Mouse (Mus musculus): ENCODE data around the gene Alk. TPM values are rescaled to one million over a fixed set of nuclear protein-coding genes. Genes with fewer than 3 reads are reported as not detected.

Gene Alk
- polyA plus RNA-seq, 1 experiment = not detected

DNA sequence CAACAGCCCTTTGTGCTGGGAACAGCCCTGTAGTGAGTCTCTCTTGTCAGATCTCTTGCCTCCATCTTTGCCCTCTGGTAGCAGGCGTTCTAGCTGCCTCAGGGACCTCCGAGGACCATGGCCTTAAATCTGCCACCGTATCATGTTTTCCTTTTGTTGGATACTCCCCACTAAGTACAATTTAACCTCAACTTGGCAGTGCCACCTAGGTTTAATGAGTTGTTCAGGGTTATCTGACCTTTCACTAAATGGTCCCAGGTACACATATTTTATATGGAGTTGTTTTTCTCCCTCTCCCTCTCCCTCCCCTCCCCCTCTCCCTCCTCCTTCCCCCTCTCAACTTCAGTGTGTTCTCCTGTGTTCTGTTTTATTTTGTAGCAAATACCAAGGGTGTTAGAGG lies 669.1 kb downstream of the Alk start:
- TF ChIP-seq CTCF (IDR thresholded peaks at IDR 0.05; ENCODE audit: low read depth, low read length) = no peak
- TF ChIP-seq POLR2A (IDR thresholded peaks at IDR 0.05; ENCODE audit: insufficient read depth, low read length) = no peak
- TF ChIP-seq EP300 (IDR thresholded peaks at IDR 0.05; ENCODE audit: insufficient read depth, low read depth, low read length) = no peak
- Histone ChIP-seq H3K9ac (ENCODE audit: low read depth, poor library complexity, severe bottlenecking) (no peak overlapping the region), H3K4me3 (ENCODE audit: low read depth, low read length) (no peak overlapping the region)

DNA sequence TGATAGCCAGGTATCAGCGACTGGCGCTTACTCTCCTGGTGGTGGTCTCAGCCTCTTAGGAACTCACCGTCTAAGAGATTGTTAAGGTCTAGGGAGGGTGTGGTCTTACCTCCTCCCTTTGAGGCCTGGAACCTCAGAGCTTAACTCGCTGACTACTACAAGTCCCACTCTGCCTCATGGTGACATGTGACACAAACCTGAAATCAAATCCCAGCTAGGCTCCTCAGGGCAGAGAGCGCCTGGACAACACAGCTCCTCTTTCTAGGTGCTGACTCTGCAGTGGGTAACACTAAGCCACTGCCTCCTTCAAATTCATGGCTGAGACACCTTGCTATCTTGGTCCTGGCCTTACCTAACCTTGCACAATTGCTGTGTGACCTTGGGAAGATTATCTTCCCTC lies 689.5 kb downstream of the Alk start:
- H3K27ac ChIP-seq (ENCODE audit: insufficient read depth, low read length) = no peak overlapping the region
- H3K4me3 ChIP-seq (ENCODE audit: low read depth, low read length) = no peak overlapping the region
- no peaks in the 10 kb centered on the region for H3K9me3 ChIP-seq (replicated peaks; ENCODE audit: control insufficient read depth, insufficient read depth, low read length, poor library complexity, severe bottlenecking)
- H3K9ac ChIP-seq (ENCODE audit: low read depth, poor library complexity, severe bottlenecking) = no peak overlapping the region
- H3K4me1 ChIP-seq (ENCODE audit: control insufficient read depth, insufficient read depth, low read length) = no peaks in the 10 kb centered on the region
- H3K36me3 ChIP-seq (ENCODE audit: control insufficient read depth, insufficient read depth, low read length, poor library complexity, severe bottlenecking) = no peaks in the 10 kb centered on the region
- TF ChIP-seq EP300 (IDR thresholded peaks at IDR 0.05; ENCODE audit: insufficient read depth, low read depth, low read length) = no peak
- no peak for TF ChIP-seq POLR2A (IDR thresholded peaks at IDR 0.05; ENCODE audit: insufficient read depth, low read length)
- no peak for TF ChIP-seq CTCF (IDR thresholded peaks at IDR 0.05; ENCODE audit: low read depth, low read length)
- H3K27me3 ChIP-seq (ENCODE audit: control insufficient read depth, insufficient read depth, low read length, poor library complexity, severe bottlenecking) = no peaks in the 10 kb centered on the region

More for the DNA sequence above, 669.1 kb downstream of the Alk start:
- Histone ChIP-seq H3K27me3 (ENCODE audit: control insufficient read depth, insufficient read depth, low read length, poor library complexity, severe bottlenecking) (no peaks in the 10 kb centered on the region), H3K36me3 (ENCODE audit: control insufficient read depth, insufficient read depth, low read length, poor library complexity, severe bottlenecking) (no peaks in the 10 kb centered on the region), H3K27ac (ENCODE audit: insufficient read depth, low read length) (no peak overlapping the region), H3K9me3 (replicated peaks; ENCODE audit: control insufficient read depth, insufficient read depth, low read length, poor library complexity, severe bottlenecking) (no peaks in the 10 kb centered on the region), H3K4me1 (ENCODE audit: control insufficient read depth, insufficient read depth, low read length) (no peaks in the 10 kb centered on the region)

DNA sequence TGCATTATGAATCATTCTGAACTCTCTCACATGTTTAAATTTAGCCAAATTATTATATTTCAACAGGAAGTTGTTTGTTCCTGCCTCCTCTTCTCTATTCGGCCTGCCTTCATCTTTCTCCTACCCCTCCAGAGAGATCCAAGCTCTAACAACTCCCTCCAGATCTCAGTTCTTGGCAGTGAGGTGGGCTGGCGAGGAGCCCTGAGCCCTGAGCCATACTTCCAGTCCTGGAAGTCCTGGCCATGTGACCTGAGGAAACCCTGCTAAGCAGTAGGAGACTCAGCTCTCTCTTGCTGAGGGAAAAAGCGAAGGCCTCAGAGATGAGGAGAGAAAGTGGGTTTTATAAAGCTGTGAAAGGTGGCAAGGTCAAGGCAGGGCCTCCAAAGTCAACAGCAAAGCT lies 689.9 kb downstream of the Alk start:
- no peaks in the 10 kb centered on the region for H3K36me3 ChIP-seq (ENCODE audit: control insufficient read depth, insufficient read depth, low read length, poor library complexity, severe bottlenecking)
- no peak overlapping the region for H3K9ac ChIP-seq (ENCODE audit: low read depth, poor library complexity, severe bottlenecking)
- H3K27me3 ChIP-seq (ENCODE audit: control insufficient read depth, insufficient read depth, low read length, poor library complexity, severe bottlenecking) = no peaks in the 10 kb centered on the region
- no peaks in the 10 kb centered on the region for H3K4me1 ChIP-seq (ENCODE audit: control insufficient read depth, insufficient read depth, low read length)
- no peak overlapping the region for H3K4me3 ChIP-seq (ENCODE audit: low read depth, low read length)
- H3K27ac ChIP-seq (ENCODE audit: insufficient read depth, low read length) = no peak overlapping the region
- TF ChIP-seq CTCF (IDR thresholded peaks at IDR 0.05; ENCODE audit: low read depth, low read length) = no peak
- no peak for TF ChIP-seq POLR2A (IDR thresholded peaks at IDR 0.05; ENCODE audit: insufficient read depth, low read length)
- no peaks in the 10 kb centered on the region for H3K9me3 ChIP-seq (replicated peaks; ENCODE audit: control insufficient read depth, insufficient read depth, low read length, poor library complexity, severe bottlenecking)

DNA sequence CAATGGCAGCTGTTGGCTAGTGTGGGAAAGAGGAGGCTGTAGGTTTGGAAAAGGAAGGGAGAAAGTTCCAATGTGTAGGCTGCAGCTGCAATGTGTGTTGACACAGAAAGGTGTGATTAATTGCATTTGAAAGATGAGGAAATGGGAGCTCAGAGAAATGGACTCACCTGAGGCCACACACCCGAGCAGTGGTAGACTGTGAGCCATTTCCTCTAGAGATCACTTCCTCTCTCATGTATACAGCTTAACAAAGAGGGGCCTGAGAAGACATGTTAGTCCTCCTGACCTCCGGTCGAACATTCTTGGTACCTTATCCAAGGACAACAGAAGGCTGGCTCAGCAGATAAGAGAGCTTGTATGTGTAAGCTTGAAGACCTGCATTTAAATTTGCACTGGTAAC lies 691.2 kb downstream of the Alk start:
- no peak overlapping the region for H3K9ac ChIP-seq (ENCODE audit: low read depth, poor library complexity, severe bottlenecking)
- no peaks in the 10 kb centered on the region for H3K36me3 ChIP-seq (ENCODE audit: control insufficient read depth, insufficient read depth, low read length, poor library complexity, severe bottlenecking)
- TF ChIP-seq CTCF (IDR thresholded peaks at IDR 0.05; ENCODE audit: low read depth, low read length) (no peak), EP300 (IDR thresholded peaks at IDR 0.05; ENCODE audit: insufficient read depth, low read depth, low read length) (no peak), POLR2A (IDR thresholded peaks at IDR 0.05; ENCODE audit: insufficient read depth, low read length) (no peak)
- no peaks in the 10 kb centered on the region for H3K9me3 ChIP-seq (replicated peaks; ENCODE audit: control insufficient read depth, insufficient read depth, low read length, poor library complexity, severe bottlenecking)
- no peaks in the 10 kb centered on the region for H3K27me3 ChIP-seq (ENCODE audit: control insufficient read depth, insufficient read depth, low read length, poor library complexity, severe bottlenecking)
- no peaks in the 10 kb centered on the region for H3K4me1 ChIP-seq (ENCODE audit: control insufficient read depth, insufficient read depth, low read length)
- no peak overlapping the region for H3K4me3 ChIP-seq (ENCODE audit: low read depth, low read length)
- no peak overlapping the region for H3K27ac ChIP-seq (ENCODE audit: insufficient read depth, low read length)

DNA sequence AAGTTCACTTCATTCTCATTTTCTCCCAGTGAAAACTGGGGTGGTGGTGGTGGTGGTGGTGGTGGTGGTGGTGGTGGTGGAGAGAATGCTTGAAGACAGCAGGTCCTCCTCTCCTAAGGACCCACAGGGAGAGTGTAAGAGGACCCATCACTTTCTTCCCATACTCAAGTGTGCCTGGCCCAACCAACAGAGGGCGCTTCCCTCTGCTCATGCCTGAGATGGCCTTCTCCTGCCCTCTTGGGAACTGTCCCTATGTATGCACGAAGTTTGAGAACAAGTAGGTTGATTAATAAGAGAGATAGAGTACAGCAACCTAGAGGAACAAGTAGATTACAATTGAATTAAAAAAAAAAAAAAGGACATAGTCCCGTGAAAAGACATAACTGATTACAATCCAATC lies 695.3 kb downstream of the Alk start:
- TF ChIP-seq CTCF (IDR thresholded peaks at IDR 0.05; ENCODE audit: low read depth, low read length) (peak; percentile 67), EP300 (IDR thresholded peaks at IDR 0.05; ENCODE audit: insufficient read depth, low read depth, low read length) (no peak)

DNA sequence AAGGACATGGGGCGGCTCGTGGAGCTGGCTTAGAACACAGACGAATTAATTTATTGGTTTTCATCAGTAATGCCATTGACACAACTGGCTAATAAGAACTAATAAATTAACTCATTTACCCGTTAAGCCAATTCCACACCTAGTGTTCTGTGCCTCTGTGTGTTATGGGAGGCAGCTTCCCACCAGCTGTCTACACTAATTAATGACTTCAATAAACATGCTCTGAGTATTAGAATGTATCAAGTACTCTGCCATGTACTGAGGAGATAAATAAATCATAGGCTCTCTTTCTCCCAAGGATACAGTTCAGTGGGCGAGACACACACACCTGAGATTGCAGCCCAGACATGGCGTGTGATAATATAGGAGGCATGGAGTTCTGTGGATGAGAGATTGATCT lies 723.1 kb downstream of the Alk start:
- Histone ChIP-seq H3K4me1 (ENCODE audit: control insufficient read depth, insufficient read depth, low read length) (no peaks in the 10 kb centered on the region), H3K9ac (ENCODE audit: low read depth, poor library complexity, severe bottlenecking) (no peak overlapping the region), H3K27ac (ENCODE audit: insufficient read depth, low read length) (no peak overlapping the region), H3K4me3 (ENCODE audit: low read depth, low read length) (no peak overlapping the region), H3K9me3 (replicated peaks; ENCODE audit: control insufficient read depth, insufficient read depth, low read length, poor library complexity, severe bottlenecking) (no peaks in the 10 kb centered on the region), H3K27me3 (ENCODE audit: control insufficient read depth, insufficient read depth, low read length, poor library complexity, severe bottlenecking) (no peaks in the 10 kb centered on the region), H3K36me3 (ENCODE audit: control insufficient read depth, insufficient read depth, low read length, poor library complexity, severe bottlenecking) (no peaks in the 10 kb centered on the region)
- TF ChIP-seq CTCF (IDR thresholded peaks at IDR 0.05; ENCODE audit: low read depth, low read length) = no peak
- no peak for TF ChIP-seq EP300 (IDR thresholded peaks at IDR 0.05; ENCODE audit: insufficient read depth, low read depth, low read length)
- TF ChIP-seq POLR2A (IDR thresholded peaks at IDR 0.05; ENCODE audit: insufficient read depth, low read length) = no peak

More for the DNA sequence above, 695.3 kb downstream of the Alk start:
- Histone ChIP-seq H3K9ac (ENCODE audit: low read depth, poor library complexity, severe bottlenecking) (no peak overlapping the region), H3K4me3 (ENCODE audit: low read depth, low read length) (no peak overlapping the region), H3K4me1 (ENCODE audit: control insufficient read depth, insufficient read depth, low read length) (no peaks in the 10 kb centered on the region), H3K36me3 (ENCODE audit: control insufficient read depth, insufficient read depth, low read length, poor library complexity, severe bottlenecking) (no peaks in the 10 kb centered on the region), H3K27ac (ENCODE audit: insufficient read depth, low read length) (no peak overlapping the region), H3K9me3 (replicated peaks; ENCODE audit: control insufficient read depth, insufficient read depth, low read length, poor library complexity, severe bottlenecking) (no peaks in the 10 kb centered on the region), H3K27me3 (ENCODE audit: control insufficient read depth, insufficient read depth, low read length, poor library complexity, severe bottlenecking) (no peaks in the 10 kb centered on the region)
